Mouse (Mus musculus): Measurements from ENCODE around the gene Olfr692.

Gene Olfr692

DNA sequence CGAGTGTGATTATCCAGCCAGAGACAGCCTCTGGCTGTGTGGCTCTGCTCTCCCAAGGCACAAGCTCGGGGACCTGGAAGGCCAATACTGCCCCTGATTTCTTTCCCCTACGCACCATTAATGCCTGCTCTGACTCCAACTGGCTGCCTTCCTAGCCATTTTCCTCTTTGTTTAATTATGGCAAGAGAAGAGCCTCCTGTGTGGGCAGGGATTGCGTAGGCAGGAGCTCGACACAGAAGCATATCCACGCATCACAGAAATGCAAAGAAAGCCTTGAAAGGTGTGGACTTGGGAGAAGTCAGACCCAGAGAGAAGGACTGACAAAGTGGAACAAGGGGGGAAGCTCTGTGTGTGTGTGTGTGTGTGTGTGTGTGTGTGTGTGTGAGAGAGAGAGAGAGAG, 46.4 kb downstream of the Olfr692 start:
- Histone ChIP-seq H3K4me1 (replicated peaks; ENCODE audit: low read depth, low read length) (peaks cover 13% of the 10 kb centered on the region), H3K4me3 (replicated peaks; ENCODE audit: low read length) (no peak overlapping the region), H3K9me3 (ENCODE audit: low read length) (no peaks in the 10 kb centered on the region), H3K36me3 (ENCODE audit: insufficient read depth, low read length) (no peaks in the 10 kb centered on the region), H3K27me3 (ENCODE audit: insufficient read depth, low read length) (peaks cover 24% of the 10 kb centered on the region)
- TF ChIP-seq CTCF (conservative IDR thresholded peaks at IDR 0.05; ENCODE audit: low read length) (no peak), POU5F1 (IDR thresholded peaks at IDR 0.05; ENCODE audit: borderline replicate concordance, low read length) (no peak), NANOG (IDR thresholded peaks at IDR 0.05; ENCODE audit: borderline replicate concordance, low read length) (no peak)

DNA sequence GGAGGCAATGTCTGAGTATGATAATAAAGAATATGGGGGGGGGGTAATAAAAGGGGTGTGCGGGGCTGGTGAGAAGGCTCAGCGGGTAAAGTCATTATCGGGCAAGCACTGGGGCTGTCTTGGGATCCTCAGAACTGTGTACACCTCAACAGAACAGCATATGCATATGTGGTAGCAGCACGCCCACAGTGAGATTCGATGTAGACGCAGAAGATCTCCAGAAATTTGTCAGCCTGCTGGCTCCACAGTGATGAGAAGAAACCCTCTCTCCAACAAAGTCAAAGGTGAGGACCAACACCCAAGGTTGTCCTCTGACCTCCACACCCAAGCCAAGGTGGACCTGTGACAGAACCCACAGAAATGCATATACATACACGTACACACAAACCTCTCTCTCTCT, 48.5 kb downstream of the Olfr692 start:
- TF ChIP-seq NANOG (IDR thresholded peaks at IDR 0.05; ENCODE audit: borderline replicate concordance, low read length) (no peak), POU5F1 (IDR thresholded peaks at IDR 0.05; ENCODE audit: borderline replicate concordance, low read length) (no peak), CTCF (conservative IDR thresholded peaks at IDR 0.05; ENCODE audit: low read length) (no peak)
- Histone ChIP-seq H3K4me3 (replicated peaks; ENCODE audit: low read length) (no peak overlapping the region), H3K4me1 (replicated peaks; ENCODE audit: low read depth, low read length) (peaks cover 13% of the 10 kb centered on the region), H3K27me3 (ENCODE audit: insufficient read depth, low read length) (peaks cover 26% of the 10 kb centered on the region), H3K36me3 (ENCODE audit: insufficient read depth, low read length) (no peaks in the 10 kb centered on the region), H3K9me3 (ENCODE audit: low read length) (no peaks in the 10 kb centered on the region)

DNA sequence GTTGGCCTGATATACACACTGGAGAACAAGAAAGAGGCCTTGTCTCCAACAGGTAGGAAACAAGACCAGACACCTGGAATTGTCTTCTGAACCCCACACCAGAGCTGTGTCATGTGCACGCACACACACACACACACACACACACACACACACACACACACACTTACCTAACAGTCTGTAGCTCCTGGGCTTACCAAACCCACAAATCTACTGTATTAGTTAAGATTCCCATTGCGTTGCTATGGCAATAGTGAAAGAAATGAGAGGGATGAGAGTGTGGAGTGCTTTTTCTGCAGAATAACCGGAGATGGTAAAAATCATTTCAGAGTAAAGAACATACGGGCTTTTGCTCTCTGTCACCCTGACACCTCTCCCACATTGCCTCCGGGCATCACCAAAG, 50.1 kb downstream of the Olfr692 start:
- H3K36me3 ChIP-seq (ENCODE audit: insufficient read depth, low read length) = no peaks in the 10 kb centered on the region

More for the DNA sequence above, 50.1 kb downstream of the Olfr692 start:
- TF ChIP-seq POU5F1 (IDR thresholded peaks at IDR 0.05; ENCODE audit: borderline replicate concordance, low read length) (no peak), CTCF (conservative IDR thresholded peaks at IDR 0.05; ENCODE audit: low read length) (no peak), NANOG (IDR thresholded peaks at IDR 0.05; ENCODE audit: borderline replicate concordance, low read length) (no peak)
- Histone ChIP-seq H3K4me1 (replicated peaks; ENCODE audit: low read depth, low read length) (peaks cover 3% of the 10 kb centered on the region), H3K4me3 (replicated peaks; ENCODE audit: low read length) (no peak overlapping the region), H3K27me3 (ENCODE audit: insufficient read depth, low read length) (peaks cover 30% of the 10 kb centered on the region), H3K9me3 (ENCODE audit: low read length) (no peaks in the 10 kb centered on the region)

Data from E14TG2a.4 (cell line).